Mouse (Mus musculus): ENCODE results near the gene Kansl3.

The Kansl3 gene

GRCm38 (mm10) chr1:36293470-36293869 lies 75.5 kb downstream of the Kansl3 start:
- in situ Hi-C loops (cut with MboI; ENCODE audit: low sequenced_read_pairs), result no loop called here

All from CH12F3 (cell line).